Mouse (Mus musculus) liver, embryonic 16.5 days (tissue): ENCODE measurements around the gene Prune1. TPM values are rescaled to one million over a fixed set of nuclear protein-coding genes. Genes with fewer than 3 reads are reported as not detected.
A peak's percentile ranks its signal among the peaks of the same experiment; 100 is the strongest.

Experiments
- ATAC-seq: fragments of 200-750 bp; cut with Nextera tagmentation; 2 replicates; pipeline ENCODE4 v1.8.0; 2017; ENCODE audit warnings: low read depth, mild to moderate bottlenecking, moderate number of reproducible peaks, moderate library complexity
- H3K27ac ChIP-seq: fragments of 300-500 bp; sonication (generic); 2 replicates; pipeline ENCODE4 v1.5.1; 2014; ENCODE audit warnings: mild to moderate bottlenecking, low read length
- H3K27me3 ChIP-seq: fragments of 300-500 bp; sonication (generic); 2 replicates; pipeline ENCODE4 v1.6.1; 2014; ENCODE audit warnings: low read depth, low read length, mixed read lengths; ENCODE audit not compliant: control insufficient read depth, insufficient read depth
- H3K36me3 ChIP-seq: fragments of 300-500 bp; sonication (generic); 2 replicates; pipeline ENCODE4 v1.6.1; 2014; ENCODE audit warnings: mild to moderate bottlenecking; ENCODE audit not compliant: control insufficient read depth, insufficient read depth
- H3K4me1 ChIP-seq: fragments of 300-500 bp; sonication (generic); 2 replicates; pipeline ENCODE4 v1.6.1; 2014; ENCODE audit warnings: low read depth, low read length, mixed read lengths; ENCODE audit not compliant: control insufficient read depth
- H3K4me2 ChIP-seq: fragments of 300-500 bp; sonication (generic); 2 replicates; pipeline ENCODE4 v1.6.1; 2014; ENCODE audit warnings: low read depth, low read length, mixed read lengths
- H3K4me3 ChIP-seq: fragments of 300-500 bp; sonication (generic); 2 replicates; pipeline ENCODE4 v1.5.1; 2014; ENCODE audit warnings: low read depth, mild to moderate bottlenecking, low read length
- H3K9ac ChIP-seq: fragments of 300-500 bp; sonication (generic); 2 replicates; pipeline ENCODE4 v1.6.1; 2014; ENCODE audit warnings: low read depth, low read length
- H3K9me3 ChIP-seq: fragments of 300-500 bp; sonication (generic); replicated peaks from 2 replicates; pipeline ENCODE4 v1.6.1; 2016; ENCODE audit warnings: low read length; ENCODE audit not compliant: control insufficient read depth
- WGBS: fragments of 180-500 bp; shearing (Covaris S2); extraction: QIAGEN DNeasy Blood & Tissue Kit; methylation state at CpG from one replicate; pipeline ENCODE4 v1.1.7; 2014; ENCODE audit not compliant: insufficient replicate concordance; 5-methylcytosine and 5-hydroxymethylcytosine counted together
- polyA plus RNA-seq: library from polyadenylated mRNA; unstranded; fragments of >200 nt; fragmentation: Nextera tagmentation; extraction: Ambion mirVana; gene quantifications from 2 replicates; pipeline ENCODE4 v1.2.1, GENCODE M21; 2015

Gene Prune1
- polyA plus RNA-seq, 1 experiment from 2014 or later, result 8.8 TPM

GRCm38 (mm10) chr3:95284501-95285281, 2.8 kb upstream of the Prune1 start:
- no peaks in the 10 kb centered on the region for H3K27me3 ChIP-seq
- H3K27ac ChIP-seq, result no peak overlapping the region
- no peak for ATAC-seq
- no peak overlapping the region for H3K4me3 ChIP-seq
- 84% methylated on average over 12 of the region's 12 CpGs for WGBS
- peak overlapping the region; percentile 90 for H3K4me2 ChIP-seq
- no peaks in the 10 kb centered on the region for H3K9me3 ChIP-seq
- H3K9ac ChIP-seq, result no peak overlapping the region
- H3K4me1 ChIP-seq, result peaks cover 38% of the 10 kb centered on the region
- H3K36me3 ChIP-seq, result peaks cover 10% of the 10 kb centered on the region

- ATAC-seq, result no peak
- Histone ChIP-seq H3K4me2 (peak overlapping the region; percentile 90), H3K27me3 (no peaks in the 10 kb centered on the region), H3K9me3 (no peaks in the 10 kb centered on the region), H3K4me1 (peaks cover 44% of the 10 kb centered on the region), H3K36me3 (peaks cover 10% of the 10 kb centered on the region), H3K9ac (peak overlapping the region; percentile 95), H3K4me3 (peak overlapping the region; percentile 83), H3K27ac (peak overlapping the region; percentile 89)
- 13% methylated on average over 1 of the region's 1 CpGs for WGBS
Observed at GRCm38 (mm10) chr3:95284062-95284461, 2.2 kb upstream of the Prune1 start.

- Histone ChIP-seq H3K4me3 (peak overlapping the region; percentile 83), H3K27ac (peak overlapping the region; percentile 89), H3K4me1 (peaks cover 48% of the 10 kb centered on the region), H3K36me3 (peaks cover 9% of the 10 kb centered on the region), H3K9me3 (no peaks in the 10 kb centered on the region), H3K9ac (peak overlapping the region; percentile 95), H3K27me3 (no peaks in the 10 kb centered on the region), H3K4me2 (peak overlapping the region; percentile 90)
- ATAC-seq, result no peak
- WGBS, result 3% methylated on average over 7 of the region's 7 CpGs
Observed at GRCm38 (mm10) chr3:95283589-95283941, 1.7 kb upstream of the Prune1 start.

GRCm38 (mm10) chr3:95282865-95283588, 1.2 kb upstream of the Prune1 start:
- peaks cover 4% of the 10 kb centered on the region for H3K36me3 ChIP-seq
- ATAC-seq, result peak; percentile 72
- peak overlapping the region; percentile 90 for H3K4me2 ChIP-seq
- peak overlapping the region; percentile 89 for H3K27ac ChIP-seq
- H3K9me3 ChIP-seq, result no peaks in the 10 kb centered on the region
- under 1% methylated on average over 49 of the region's 51 CpGs for WGBS
- H3K9ac ChIP-seq, result peak overlapping the region; percentile 95
- H3K27me3 ChIP-seq, result no peaks in the 10 kb centered on the region
- H3K4me1 ChIP-seq, result peaks cover 52% of the 10 kb centered on the region
- H3K4me3 ChIP-seq, result peak overlapping the region; percentile 83

GRCm38 (mm10) chr3:95282381-95282864, 547 bp upstream of the Prune1 start:
- Histone ChIP-seq H3K4me3 (peak overlapping the region; percentile 83), H3K36me3 (no peaks in the 10 kb centered on the region), H3K9me3 (no peaks in the 10 kb centered on the region), H3K4me2 (peak overlapping the region; percentile 90), H3K9ac (peak overlapping the region; percentile 95), H3K27me3 (no peaks in the 10 kb centered on the region), H3K27ac (peak overlapping the region; percentile 89), H3K4me1 (peaks cover 53% of the 10 kb centered on the region)
- WGBS, result 0% methylated on average over 11 of the region's 11 CpGs
- ATAC-seq, result peak; percentile 32

GRCm38 (mm10) chr3:95280747-95281146, 1.1 kb downstream of the Prune1 start:
- peaks cover 58% of the 10 kb centered on the region for H3K4me1 ChIP-seq
- no peaks in the 10 kb centered on the region for H3K9me3 ChIP-seq
- H3K27ac ChIP-seq, result peak overlapping the region; percentile 90
- H3K4me3 ChIP-seq, result peak overlapping the region; percentile 81
- peak overlapping the region; percentile 92 for H3K9ac ChIP-seq
- H3K36me3 ChIP-seq, result no peaks in the 10 kb centered on the region
- ATAC-seq, result no peak
- H3K27me3 ChIP-seq, result no peaks in the 10 kb centered on the region
- H3K4me2 ChIP-seq, result peak overlapping the region; percentile 90
- WGBS, result 8% methylated on average over 8 of the region's 8 CpGs

- 79% methylated on average over 1 of the region's 1 CpGs for WGBS
- H3K27ac ChIP-seq, result peak overlapping the region; percentile 3
- H3K4me1 ChIP-seq, result peaks cover 50% of the 10 kb centered on the region
- H3K9ac ChIP-seq, result no peak overlapping the region
- no peaks in the 10 kb centered on the region for H3K36me3 ChIP-seq
- no peaks in the 10 kb centered on the region for H3K9me3 ChIP-seq
- H3K4me2 ChIP-seq, result no peak overlapping the region
- ATAC-seq, result no peak
- no peak overlapping the region for H3K4me3 ChIP-seq
- no peaks in the 10 kb centered on the region for H3K27me3 ChIP-seq
Observed at GRCm38 (mm10) chr3:95277149-95277551, 4.7 kb downstream of the Prune1 start.

- no peak for ATAC-seq
- H3K4me2 ChIP-seq, result no peak overlapping the region
- 42% methylated on average over 5 of the region's 5 CpGs for WGBS
- H3K4me3 ChIP-seq, result no peak overlapping the region
- H3K36me3 ChIP-seq, result no peaks in the 10 kb centered on the region
- peaks cover 50% of the 10 kb centered on the region for H3K4me1 ChIP-seq
- no peaks in the 10 kb centered on the region for H3K9me3 ChIP-seq
- peak overlapping the region; percentile 3 for H3K27ac ChIP-seq
- no peaks in the 10 kb centered on the region for H3K27me3 ChIP-seq
- no peak overlapping the region for H3K9ac ChIP-seq
Observed at GRCm38 (mm10) chr3:95276428-95276934, 5.4 kb downstream of the Prune1 start.

- Histone ChIP-seq H3K9ac (no peak overlapping the region), H3K36me3 (no peaks in the 10 kb centered on the region), H3K9me3 (no peaks in the 10 kb centered on the region), H3K27me3 (no peaks in the 10 kb centered on the region), H3K4me1 (peaks cover 40% of the 10 kb centered on the region), H3K4me2 (no peak overlapping the region), H3K27ac (no peak overlapping the region), H3K4me3 (no peak overlapping the region)
- no peak for ATAC-seq
- 51% methylated on average over 6 of the region's 6 CpGs for WGBS
Observed at GRCm38 (mm10) chr3:95275161-95275560, 6.7 kb downstream of the Prune1 start.
